Mouse (Mus musculus) kidney, adult 2 months (tissue): ENCODE results near the gene Ptprg. TPM values are rescaled to one million over a fixed set of nuclear protein-coding genes. Genes with fewer than 3 reads are reported as not detected.

Experiments
- DNase-seq: peaks from one replicate; pipeline ENCODE4 v3.0.0; 2021
- H3K27ac ChIP-seq: fragments of 200-500 bp; 2 replicates; pipeline ENCODE4 v1.5.1; 2012; ENCODE audit warnings: low read depth, low read length, control low read depth, inconsistent platforms; ENCODE audit not compliant: insufficient read depth
- H3K27me3 ChIP-seq: fragments of 200-500 bp; replicated peaks from 2 replicates; pipeline ENCODE4 v1.6.1; 2012; ENCODE audit warnings: mild to moderate bottlenecking, moderate library complexity, low read length, inconsistent platforms; ENCODE audit not compliant: control insufficient read depth, insufficient read depth
- H3K36me3 ChIP-seq: fragments of 200-500 bp; 2 replicates; pipeline ENCODE4 v1.6.1; 2012; ENCODE audit warnings: mild to moderate bottlenecking, moderate library complexity, low read length, inconsistent platforms; ENCODE audit not compliant: control insufficient read depth, insufficient read depth
- H3K4me1 ChIP-seq: fragments of 200-500 bp; 2 replicates; pipeline ENCODE4 v1.6.1; 2011; ENCODE audit warnings: low read length; ENCODE audit not compliant: control insufficient read depth, insufficient read depth
- H3K4me3 ChIP-seq: fragments of 200-500 bp; 2 replicates; pipeline ENCODE4 v1.5.1; 2011; ENCODE audit warnings: mild to moderate bottlenecking, low read depth, low read length, control low read depth; ENCODE audit not compliant: insufficient read depth
- CTCF ChIP-seq: fragments of 200-500 bp; conservative IDR thresholded peaks from 2 replicates; pipeline ENCODE4 v1.5.1; 2011; ENCODE audit warnings: low read depth, mild to moderate bottlenecking, control low read depth, low read length, moderate library complexity, mixed read lengths; ENCODE audit not compliant: insufficient read depth, insufficient read length
- POLR2A ChIP-seq: fragments of 200-500 bp; IDR thresholded peaks from one replicate; pipeline ENCODE4 v1.6.1; 2011; ENCODE audit warnings: low read depth, low read length, control low read depth
- WGBS: fragments of 180-500 bp; shearing (Covaris S2); methylation state at CpG from one replicate; pipeline ENCODE4 v1.1.7; 2018; 5-methylcytosine and 5-hydroxymethylcytosine counted together
- polyA plus RNA-seq: library from polyadenylated mRNA; depleted of rRNA; stranded (reverse); fragments of >200 nt; gene quantifications from 2 replicates; pipeline ENCODE4 v1.2.3, GENCODE M21; 2012

Gene Ptprg
- polyA plus RNA-seq, 1 experiment: 39.2 TPM

GRCm38 (mm10) chr14:12073408-12074107 lies 520.2 kb downstream of the Ptprg start:
- Histone ChIP-seq H3K4me3 (no peak overlapping the region), H3K4me1 (peaks cover 26% of the 10 kb centered on the region), H3K27me3 (no peaks in the 10 kb centered on the region), H3K27ac (peak overlapping the region; percentile 91), H3K36me3 (no peaks in the 10 kb centered on the region)
- 28% methylated on average over 2 of the region's 2 CpGs for WGBS
- peak; percentile 83 for DNase-seq
- TF ChIP-seq CTCF (no peak), POLR2A (no peak)

- Histone ChIP-seq H3K27ac (no peak overlapping the region), H3K36me3 (no peaks in the 10 kb centered on the region), H3K4me3 (no peak overlapping the region), H3K4me1 (peaks cover 19% of the 10 kb centered on the region), H3K27me3 (no peaks in the 10 kb centered on the region)
- 80% methylated on average over 7 of the region's 7 CpGs for WGBS
- no peak for TF ChIP-seq CTCF
- no peak for TF ChIP-seq POLR2A
- no peak for DNase-seq
These were observed 523.9 kb downstream of the Ptprg start for GRCm38 (mm10) chr14:12077193-12077592.

- Histone ChIP-seq H3K4me1 (peaks cover 9% of the 10 kb centered on the region; the same call in 1 of the 2 replicates), H3K27ac (no peak overlapping the region), H3K27me3 (no peaks in the 10 kb centered on the region), H3K4me3 (no peak overlapping the region), H3K36me3 (no peaks in the 10 kb centered on the region)
- no peak for DNase-seq
- 68% methylated on average over 6 of the region's 6 CpGs for WGBS
- TF ChIP-seq POLR2A (no peak), CTCF (no peak)
These were observed 525.9 kb downstream of the Ptprg start for GRCm38 (mm10) chr14:12079250-12079649.

- Histone ChIP-seq H3K4me1 (peaks cover 9% of the 10 kb centered on the region; the same call in 1 of the 2 replicates), H3K27me3 (no peaks in the 10 kb centered on the region), H3K27ac (no peak overlapping the region), H3K4me3 (no peak overlapping the region), H3K36me3 (no peaks in the 10 kb centered on the region)
- no peak for TF ChIP-seq CTCF
- TF ChIP-seq POLR2A: no peak
- no peak for DNase-seq
- 57% methylated on average over 4 of the region's 4 CpGs for WGBS
These were observed 526.6 kb downstream of the Ptprg start for GRCm38 (mm10) chr14:12079833-12080401.

GRCm38 (mm10) chr14:12082131-12082921 lies 529.0 kb downstream of the Ptprg start:
- peak; percentile 49 for DNase-seq
- no peaks in the 10 kb centered on the region for H3K36me3 ChIP-seq
- 35% methylated on average over 6 of the region's 6 CpGs for WGBS
- H3K27me3 ChIP-seq: no peaks in the 10 kb centered on the region
- TF ChIP-seq POLR2A: no peak
- no peak for TF ChIP-seq CTCF
- no peak overlapping the region for H3K27ac ChIP-seq
- peaks cover 9% of the 10 kb centered on the region; the same call in 1 of the 2 replicates for H3K4me1 ChIP-seq
- no peak overlapping the region for H3K4me3 ChIP-seq

- H3K27ac ChIP-seq: no peak overlapping the region
- no peak overlapping the region for H3K4me3 ChIP-seq
- no peak for DNase-seq
- H3K4me1 ChIP-seq: peaks cover 9% of the 10 kb centered on the region; the same call in 1 of the 2 replicates
- WGBS: 91% methylated on average over 4 of the region's 4 CpGs
- TF ChIP-seq POLR2A (no peak), CTCF (no peak)
- no peaks in the 10 kb centered on the region for H3K36me3 ChIP-seq
- H3K27me3 ChIP-seq: no peaks in the 10 kb centered on the region
These were observed 530.7 kb downstream of the Ptprg start for GRCm38 (mm10) chr14:12084076-12084475.

- H3K27ac ChIP-seq: no peak overlapping the region
- TF ChIP-seq CTCF (no peak), POLR2A (no peak)
- no peak for DNase-seq
- no peak overlapping the region for H3K4me3 ChIP-seq
- no peaks in the 10 kb centered on the region for H3K36me3 ChIP-seq
- H3K4me1 ChIP-seq: peaks cover 9% of the 10 kb centered on the region; the same call in 1 of the 2 replicates
- H3K27me3 ChIP-seq: no peaks in the 10 kb centered on the region
- WGBS: 91% methylated on average over 4 of the region's 4 CpGs
These were observed 531.7 kb downstream of the Ptprg start for GRCm38 (mm10) chr14:12085078-12085477.
